Mouse (Mus musculus): ENCODE measurements around the gene Atg4c. TPM values are rescaled to one million over a fixed set of nuclear protein-coding genes. Genes with fewer than 3 reads are reported as not detected.

Gene Atg4c
- total and polyA plus RNA-seq, 3 experiments, result 1.2 to 2.3 TPM; not detected in 1

GRCm38 (mm10) chr4:99199757-99200251 lies 6.1 kb downstream of the Atg4c start (continued):
- TF ChIP-seq HCFC1 (IDR thresholded peaks at IDR 0.05; ENCODE audit: low read depth, low read length) (no peak), SMC3 (IDR thresholded peaks at IDR 0.05; ENCODE audit: low read depth, low read length) (no peak), ZC3H11A (IDR thresholded peaks at IDR 0.05; ENCODE audit: low read depth, low read length) (no peak), MEF2A (IDR thresholded peaks at IDR 0.05; ENCODE audit: extremely low read depth, insufficient replicate concordance, low read depth, low read length, poor library complexity, severe bottlenecking) (no peak), CHD1 (IDR thresholded peaks at IDR 0.05; ENCODE audit: low read depth, low read length) (no peak), MYC (IDR thresholded peaks at IDR 0.05; ENCODE audit: low read depth, low read length) (peak; percentile 75), MAFK (IDR thresholded peaks at IDR 0.05; ENCODE audit: borderline replicate concordance, low read depth, low read length) (no peak), MAZ (IDR thresholded peaks at IDR 0.05; ENCODE audit: low read depth, low read length) (no peak), ELF1 (IDR thresholded peaks at IDR 0.05; ENCODE audit: low read depth, low read length) (no peak; the same call in 1 of the 2 replicates), KAT2A (conservative IDR thresholded peaks at IDR 0.05; ENCODE audit: low read depth, low read length) (no peak), GABPA (IDR thresholded peaks at IDR 0.05; ENCODE audit: low read depth, low read length) (no peak), USF1 (IDR thresholded peaks at IDR 0.05; ENCODE audit: low read depth, low read length) (peak; percentile 95), TBP (IDR thresholded peaks at IDR 0.05; ENCODE audit: low read depth, low read length) (0 out of 2 replicates have a peak, but pooled peaks have one; percentile 69), USF2 (IDR thresholded peaks at IDR 0.05; ENCODE audit: borderline replicate concordance in 1 of 2, insufficient read depth in 1 of 2, low read depth in 1 of 2, low read length in 2 of 2) (peak; percentile 77 to 81), CHD2 (IDR thresholded peaks at IDR 0.05; ENCODE audit: low read length) (peak; percentile 48; the same call in 1 of the 2 replicates), NRF1 (IDR thresholded peaks at IDR 0.05; ENCODE audit: insufficient read depth, low read depth, low read length, poor library complexity, severe bottlenecking) (no peak), ZKSCAN1 (IDR thresholded peaks at IDR 0.05; ENCODE audit: low read depth, low read length) (no peak), MYB (IDR thresholded peaks at IDR 0.05; ENCODE audit: low read depth, low read length) (no peak), BHLHE40 (IDR thresholded peaks at IDR 0.05; ENCODE audit: borderline replicate concordance, low read depth, low read length) (peak; percentile 89), JUND (IDR thresholded peaks at IDR 0.05; ENCODE audit: low read depth, low read length) (no peak), POLR2AphosphoS2 (IDR thresholded peaks at IDR 0.05; ENCODE audit: low read length) (no peak), GATA1 (IDR thresholded peaks at IDR 0.05; ENCODE audit: low read depth, low read length) (peak; percentile 18; the same call in 1 of the 2 replicates), RCOR1 (IDR thresholded peaks at IDR 0.05; ENCODE audit: low read depth, low read length) (0 out of 2 replicates have a peak, but pooled peaks have one; percentile 16), ZMIZ1 (IDR thresholded peaks at IDR 0.05; ENCODE audit: low read depth, low read length) (no peak)
